12 mouse cellular contexts compared by ENCODE assay signal in the genomic region with DNA sequence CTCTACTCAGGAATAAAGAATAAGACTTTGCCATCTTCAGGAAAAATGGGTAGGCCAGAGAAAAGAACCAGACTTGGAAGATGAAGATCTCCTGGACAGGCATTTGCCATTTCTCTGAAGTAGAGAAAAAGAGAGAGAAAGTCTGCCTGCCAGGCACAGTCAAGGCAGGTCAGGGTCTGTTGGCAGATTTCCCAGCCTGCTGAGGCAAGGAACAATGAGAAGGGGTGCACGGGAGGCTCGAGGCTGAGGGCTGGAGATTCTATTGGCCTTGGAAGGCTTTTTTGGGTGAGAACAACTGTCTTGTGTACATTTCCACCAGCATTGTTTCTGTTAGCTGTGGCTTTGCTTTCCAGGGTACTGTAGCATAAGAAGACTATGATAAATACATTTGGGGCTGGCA.
A peak's percentile ranks its signal among the peaks of the same experiment; 100 is the strongest.
DNase-seq lines count a peak whose midpoint lies in the region; ATAC-seq and TF ChIP-seq lines count a peak whose summit lies in the region.
"Had no signal": no experiment of that assay in that cellular context is flagged by ENCODE, and none has a peak within 500 bp of the region (broad histone marks: within the 10 kb centered on the region; RNA-seq: fewer than 3 reads in every experiment).

No protein-coding gene starts in this region.

- H3K4me3 ChIP-seq in kidney, embryonic 15.5 days (replicated peaks), result no peak overlapping the region
- H3K4me3 ChIP-seq in hindbrain, postnatal 0 days (ENCODE audit: low read length), result no peak overlapping the region
- no peak overlapping the region for H3K4me3 ChIP-seq in heart, adult 2 months
- H3K4me3 ChIP-seq: intestine, embryonic 15.5 days had no signal

- no peak overlapping the region for H3K27ac ChIP-seq in kidney, embryonic 15.5 days
- no peak overlapping the region for H3K27ac ChIP-seq in hindbrain, postnatal 0 days
- H3K27ac ChIP-seq in heart, adult 2 months, result no peak overlapping the region
- H3K27ac ChIP-seq: intestine, embryonic 15.5 days had no signal

- H3K4me1 ChIP-seq in kidney, embryonic 15.5 days, result peaks cover 6% of the 10 kb centered on the region; the same call in 1 of the 2 replicates
- 0 out of 2 replicates have a peak, but pooled peaks cover 2% of the 10 kb centered on the region for H3K4me1 ChIP-seq in hindbrain, postnatal 0 days (ENCODE audit: insufficient read depth, low read length)
- H3K4me1 ChIP-seq in heart, adult 2 months (ENCODE audit: control insufficient read depth, insufficient read depth, low read length), result no peaks in the 10 kb centered on the region
- H3K4me1 ChIP-seq: intestine, embryonic 15.5 days had no signal

- no peak overlapping the region for H3K4me2 ChIP-seq in kidney, embryonic 15.5 days
- no peak overlapping the region for H3K4me2 ChIP-seq in hindbrain, postnatal 0 days (ENCODE audit: low read depth, low read length)
- H3K4me2 ChIP-seq: intestine, embryonic 15.5 days had no signal

- no peaks in the 10 kb centered on the region for H3K27me3 ChIP-seq in kidney, embryonic 15.5 days
- no peaks in the 10 kb centered on the region for H3K27me3 ChIP-seq in hindbrain, postnatal 0 days (ENCODE audit: insufficient read depth, low read length)
- no peaks in the 10 kb centered on the region for H3K27me3 ChIP-seq in heart, adult 2 months (ENCODE audit: control insufficient read depth, insufficient read depth, low read length)
- H3K27me3 ChIP-seq: intestine, embryonic 15.5 days had no signal

- 19% methylated on average over 2 of the region's 2 CpGs for WGBS in kidney, embryonic 15.5 days
- 16% methylated on average over 2 of the region's 2 CpGs for WGBS in hindbrain, postnatal 0 days
- 25% methylated on average over 2 of the region's 2 CpGs for WGBS in heart, adult 2 months

- ATAC-seq in kidney, embryonic 15.5 days (replicated peaks; ENCODE audit: low FRiP score), result no peak
- ATAC-seq in hindbrain, postnatal 0 days, result 0 out of 2 replicates have a peak, but pooled peaks have one; percentile 27
- ATAC-seq: intestine, embryonic 15.5 days had no signal

- DNase-seq in kidney, adult 18-20 months, result peak; percentile 36
- DNase-seq in retina, postnatal 1 day, result peak; percentile 49
- DNase-seq in retina, embryonic 14.5 days (ENCODE audit: low spot score), result no peak
- DNase-seq in hindbrain, postnatal 0 days (ENCODE audit: low spot score), result peak; percentile 43
- peak; percentile 40 for DNase-seq in testis, postnatal 14 days (ENCODE audit: low spot score)
- DNase-seq in frontal cortex, postnatal 14 days (ENCODE audit: low spot score in 2 of 2), result no peak
- DNase-seq in heart, adult 2 months, result no peak
- DNase-seq: cerebellum, adult 2 months; lung, postnatal 36 days; thymus, postnatal 4 days had no signal

- no peak for TF ChIP-seq EP300 in heart, adult 2 months (IDR thresholded peaks at IDR 0.05; ENCODE audit: insufficient read depth, low read depth, low read length)

- no peak for TF ChIP-seq CTCF in hindbrain, postnatal 0 days (IDR thresholded peaks at IDR 0.05; ENCODE audit: low read depth)
- no peak for TF ChIP-seq CTCF in heart, adult 2 months (IDR thresholded peaks at IDR 0.05)

- peaks cover 16% of the 10 kb centered on the region for H3K36me3 ChIP-seq in kidney, embryonic 15.5 days
- no peaks in the 10 kb centered on the region for H3K36me3 ChIP-seq in hindbrain, postnatal 0 days (ENCODE audit: insufficient read depth, low read length)
- H3K36me3 ChIP-seq in heart, adult 2 months (ENCODE audit: control insufficient read depth, insufficient read depth, low read length), result no peaks in the 10 kb centered on the region

- H3K79me2 ChIP-seq in heart, adult 2 months (replicated peaks; ENCODE audit: control insufficient read depth, insufficient read depth, low read length), result no peaks in the 10 kb centered on the region

- H3K9ac ChIP-seq in kidney, embryonic 15.5 days, result no peak overlapping the region
- H3K9ac ChIP-seq in hindbrain, postnatal 0 days (replicated peaks; ENCODE audit: low read length), result no peak overlapping the region
- no peak overlapping the region for H3K9ac ChIP-seq in heart, adult 2 months (ENCODE audit: low read depth, low read length)
- H3K9ac ChIP-seq: intestine, embryonic 15.5 days had no signal

- TF ChIP-seq POLR2A in heart, adult 2 months (IDR thresholded peaks at IDR 0.05; ENCODE audit: insufficient read depth, low read depth, low read length), result no peak

- H3K9me3 ChIP-seq in kidney, embryonic 15.5 days (replicated peaks), result no peaks in the 10 kb centered on the region
- H3K9me3 ChIP-seq in hindbrain, postnatal 0 days (ENCODE audit: low read length), result no peaks in the 10 kb centered on the region
- H3K9me3 ChIP-seq: intestine, embryonic 15.5 days had no signal

- intact Hi-C loops in heart, adult 2 months (cut with DNase I), result no loop called here

Comparison
In these comparisons a context has a peak if more than half of its experiments do, and no peak if none do; other contexts are left out.
1. DNase-seq: peak in kidney, adult 18-20 months (single experiment), retina, postnatal 1 day (single experiment), hindbrain, postnatal 0 days (single experiment) and testis, postnatal 14 days (single experiment); none in retina, embryonic 14.5 days (single experiment), frontal cortex, postnatal 14 days (0 of 2) and heart, adult 2 months (0 of 2).